Mouse (Mus musculus) lung, postnatal 0 days (tissue): ENCODE measurements around the gene Epx.

Experiments
- CTCF ChIP-seq: IDR thresholded peaks from 2 replicates; pipeline ENCODE4 v1.5.1; 2016; ENCODE audit warnings: antibody characterized with exemption, mild to moderate bottlenecking
- EP300 ChIP-seq: IDR thresholded peaks from 2 replicates; pipeline ENCODE4 v1.6.1; 2016; ENCODE audit warnings: antibody characterized with exemption, mild to moderate bottlenecking, control low read depth

DNA sequence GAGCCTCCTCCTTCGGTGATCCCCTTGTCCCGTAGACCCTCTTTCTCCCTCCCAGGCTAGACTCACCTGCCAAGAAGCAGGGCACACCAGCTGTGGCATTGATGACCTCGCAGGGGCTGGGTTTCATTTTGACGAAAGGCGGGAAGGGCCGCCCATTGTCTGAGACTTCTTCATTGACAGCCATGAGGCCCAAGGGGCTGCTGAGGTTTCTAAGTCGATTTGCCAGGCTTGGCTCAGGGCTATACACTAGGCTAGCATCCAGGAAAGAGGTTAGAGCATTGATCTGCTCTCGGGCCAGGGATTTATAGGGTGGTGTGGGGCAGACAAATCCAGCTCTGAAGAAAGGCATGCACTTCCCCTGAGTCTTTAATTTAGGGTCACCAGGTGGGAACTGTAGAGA lies 60.5 kb downstream of the Epx start:
- TF ChIP-seq CTCF (no peak), EP300 (no peak)
